Mouse (Mus musculus): ENCODE results near the gene Lsamp. TPM values are rescaled to one million over a fixed set of nuclear protein-coding genes. Genes with fewer than 3 reads are reported as not detected.

The Lsamp gene
- total and polyA plus RNA-seq, 2 experiments from 2014 or later: 122 to 157 TPM

- DNase-seq (ENCODE audit: low spot score) (peak; percentile 49), ATAC-seq (peak; percentile 66)
- 41% methylated on average over 1 of the region's 1 CpGs for WGBS
- Histone ChIP-seq H3K9me3 (ENCODE audit: low read length) (no peaks in the 10 kb centered on the region), H3K4me2 (ENCODE audit: low read depth, low read length) (no peak overlapping the region), H3K4me1 (ENCODE audit: insufficient read depth, low read length) (peaks cover 11% of the 10 kb centered on the region; the same call in 1 of the 2 replicates), H3K36me3 (ENCODE audit: insufficient read depth, low read length) (no peaks in the 10 kb centered on the region), H3K27me3 (ENCODE audit: insufficient read depth, low read length) (no peaks in the 10 kb centered on the region), H3K27ac (no peak overlapping the region), H3K9ac (replicated peaks; ENCODE audit: low read length) (no peak overlapping the region), H3K4me3 (ENCODE audit: low read length) (no peak overlapping the region)
- no peak for TF ChIP-seq CTCF (IDR thresholded peaks at IDR 0.05; ENCODE audit: low read depth)
Measured at GRCm38 (mm10) chr16:41623871-41624270, 1639.7 kb downstream of the Lsamp start.

GRCm38 (mm10) chr16:41633898-41634297 lies 1649.7 kb downstream of the Lsamp start:
- Histone ChIP-seq H3K9me3 (ENCODE audit: low read length) (no peaks in the 10 kb centered on the region), H3K4me3 (ENCODE audit: low read length) (no peak overlapping the region), H3K27ac (no peak overlapping the region), H3K9ac (replicated peaks; ENCODE audit: low read length) (no peak overlapping the region), H3K36me3 (ENCODE audit: insufficient read depth, low read length) (no peaks in the 10 kb centered on the region), H3K4me2 (ENCODE audit: low read depth, low read length) (no peak overlapping the region), H3K4me1 (ENCODE audit: insufficient read depth, low read length) (no peaks in the 10 kb centered on the region), H3K27me3 (ENCODE audit: insufficient read depth, low read length) (no peaks in the 10 kb centered on the region)
- 22% methylated on average over 2 of the region's 2 CpGs for WGBS
- no peak for ATAC-seq
- DNase-seq (ENCODE audit: low spot score): no peak
- TF ChIP-seq CTCF (IDR thresholded peaks at IDR 0.05; ENCODE audit: low read depth): no peak

GRCm38 (mm10) chr16:41640876-41641275 lies 1656.7 kb downstream of the Lsamp start:
- Histone ChIP-seq H3K4me3 (ENCODE audit: low read length) (no peak overlapping the region), H3K27me3 (ENCODE audit: insufficient read depth, low read length) (no peaks in the 10 kb centered on the region), H3K36me3 (ENCODE audit: insufficient read depth, low read length) (no peaks in the 10 kb centered on the region), H3K9me3 (ENCODE audit: low read length) (no peaks in the 10 kb centered on the region), H3K4me2 (ENCODE audit: low read depth, low read length) (no peak overlapping the region), H3K27ac (no peak overlapping the region), H3K9ac (replicated peaks; ENCODE audit: low read length) (no peak overlapping the region), H3K4me1 (ENCODE audit: insufficient read depth, low read length) (no peaks in the 10 kb centered on the region)
- no peak for TF ChIP-seq CTCF (IDR thresholded peaks at IDR 0.05; ENCODE audit: low read depth)
- no peak for ATAC-seq
- DNase-seq (ENCODE audit: low spot score): peak; percentile 25
- 37% methylated on average over 2 of the region's 2 CpGs for WGBS

GRCm38 (mm10) chr16:41653261-41653660 lies 1669.1 kb downstream of the Lsamp start:
- H3K36me3 ChIP-seq (ENCODE audit: insufficient read depth, low read length): no peaks in the 10 kb centered on the region
- H3K9ac ChIP-seq (replicated peaks; ENCODE audit: low read length): no peak overlapping the region
- no peaks in the 10 kb centered on the region for H3K27me3 ChIP-seq (ENCODE audit: insufficient read depth, low read length)
- H3K4me1 ChIP-seq (ENCODE audit: insufficient read depth, low read length): no peaks in the 10 kb centered on the region
- DNase-seq (ENCODE audit: low spot score) (no peak), ATAC-seq (no peak)
- H3K27ac ChIP-seq: no peak overlapping the region
- no peak overlapping the region for H3K4me3 ChIP-seq (ENCODE audit: low read length)
- 80% methylated on average over 2 of the region's 2 CpGs for WGBS
- no peak for TF ChIP-seq CTCF (IDR thresholded peaks at IDR 0.05; ENCODE audit: low read depth)
- H3K9me3 ChIP-seq (ENCODE audit: low read length): no peaks in the 10 kb centered on the region
- H3K4me2 ChIP-seq (ENCODE audit: low read depth, low read length): no peak overlapping the region

- no peak overlapping the region for H3K9ac ChIP-seq (replicated peaks; ENCODE audit: low read length)
- H3K4me2 ChIP-seq (ENCODE audit: low read depth, low read length): no peak overlapping the region
- H3K4me1 ChIP-seq (ENCODE audit: insufficient read depth, low read length): peaks cover 4% of the 10 kb centered on the region; the same call in 1 of the 2 replicates
- 72% methylated on average over 2 of the region's 2 CpGs for WGBS
- ATAC-seq (no peak), DNase-seq (ENCODE audit: low spot score) (no peak)
- H3K9me3 ChIP-seq (ENCODE audit: low read length): no peaks in the 10 kb centered on the region
- no peak for TF ChIP-seq CTCF (IDR thresholded peaks at IDR 0.05; ENCODE audit: low read depth)
- H3K36me3 ChIP-seq (ENCODE audit: insufficient read depth, low read length): no peaks in the 10 kb centered on the region
- no peak overlapping the region for H3K4me3 ChIP-seq (ENCODE audit: low read length)
- no peaks in the 10 kb centered on the region for H3K27me3 ChIP-seq (ENCODE audit: insufficient read depth, low read length)
- H3K27ac ChIP-seq: no peak overlapping the region
Measured at GRCm38 (mm10) chr16:41674316-41675038, 1690.3 kb downstream of the Lsamp start.

- whole genome bisulfite sequencing: 86% methylated on average over 3 of the region's 3 CpGs
- ATAC-seq (no peak), DNase-seq (ENCODE audit: low spot score) (no peak)
- Histone ChIP-seq H3K4me1 (ENCODE audit: insufficient read depth, low read length) (peaks cover 4% of the 10 kb centered on the region; the same call in 1 of the 2 replicates), H3K4me3 (ENCODE audit: low read length) (no peak overlapping the region), H3K9me3 (ENCODE audit: low read length) (no peaks in the 10 kb centered on the region), H3K27ac (no peak overlapping the region), H3K27me3 (ENCODE audit: insufficient read depth, low read length) (no peaks in the 10 kb centered on the region), H3K9ac (replicated peaks; ENCODE audit: low read length) (no peak overlapping the region), H3K36me3 (ENCODE audit: insufficient read depth, low read length) (no peaks in the 10 kb centered on the region), H3K4me2 (ENCODE audit: low read depth, low read length) (no peak overlapping the region)
- TF ChIP-seq CTCF (IDR thresholded peaks at IDR 0.05; ENCODE audit: low read depth): no peak
Measured at GRCm38 (mm10) chr16:41675774-41676173, 1691.6 kb downstream of the Lsamp start.

GRCm38 (mm10) chr16:41692435-41692834 lies 1708.3 kb downstream of the Lsamp start:
- TF ChIP-seq CTCF (IDR thresholded peaks at IDR 0.05; ENCODE audit: low read depth): peak; percentile 56
- Histone ChIP-seq H3K27me3 (ENCODE audit: insufficient read depth, low read length) (no peaks in the 10 kb centered on the region), H3K27ac (no peak overlapping the region), H3K36me3 (ENCODE audit: insufficient read depth, low read length) (no peaks in the 10 kb centered on the region), H3K9ac (replicated peaks; ENCODE audit: low read length) (no peak overlapping the region), H3K9me3 (ENCODE audit: low read length) (no peaks in the 10 kb centered on the region), H3K4me1 (ENCODE audit: insufficient read depth, low read length) (no peaks in the 10 kb centered on the region), H3K4me2 (ENCODE audit: low read depth, low read length) (no peak overlapping the region), H3K4me3 (ENCODE audit: low read length) (no peak overlapping the region)
- ATAC-seq (no peak), DNase-seq (ENCODE audit: low spot score) (no peak)
